Mouse (Mus musculus) midbrain, postnatal 0 days (tissue): ENCODE measurements around the gene Zfp618. TPM values are rescaled to one million over a fixed set of nuclear protein-coding genes. Genes with fewer than 3 reads are reported as not detected.

Source experiments
- ATAC-seq: fragments of 200-750 bp; cut with Nextera tagmentation; 2 replicates; pipeline ENCODE4 v1.8.0; 2017; ENCODE audit warnings: moderate number of reproducible peaks, mild to moderate bottlenecking, moderate TSS enrichment, moderate library complexity; ENCODE audit not compliant: low FRiP score
- DNase-seq: peaks from one replicate; pipeline ENCODE4 v3.0.0-alpha.2; 2015; ENCODE audit warnings: low spot score
- H3K27ac ChIP-seq: fragments of 300-500 bp; sonication (generic); 2 replicates; pipeline ENCODE4 v1.5.1; 2014; ENCODE audit warnings: low read depth, mild to moderate bottlenecking, low read length, mixed read lengths
- H3K27me3 ChIP-seq: fragments of 300-500 bp; sonication (generic); 2 replicates; pipeline ENCODE4 v1.6.1; 2014; ENCODE audit warnings: low read length, control low read depth, mixed read lengths; ENCODE audit not compliant: insufficient read depth
- H3K36me3 ChIP-seq: fragments of 300-500 bp; sonication (generic); 2 replicates; pipeline ENCODE4 v1.6.1; 2014; ENCODE audit warnings: low read length, control low read depth, mixed read lengths; ENCODE audit not compliant: insufficient read depth
- H3K4me1 ChIP-seq: fragments of 300-500 bp; sonication (generic); 2 replicates; pipeline ENCODE4 v1.6.1; 2014; ENCODE audit warnings: mild to moderate bottlenecking, control low read depth, antibody characterized with exemption, low read length, mixed read lengths; ENCODE audit not compliant: insufficient read depth
- H3K4me2 ChIP-seq: fragments of 300-500 bp; sonication (generic); 2 replicates; pipeline ENCODE4 v1.6.1; 2014; ENCODE audit warnings: low read depth, mild to moderate bottlenecking, low read length, mixed read lengths; ENCODE audit not compliant: poor library complexity, severe bottlenecking
- H3K4me3 ChIP-seq: fragments of 300-500 bp; sonication (generic); 2 replicates; pipeline ENCODE4 v1.5.1; 2014; ENCODE audit warnings: low read depth, mild to moderate bottlenecking, low read length, moderate library complexity
- H3K9ac ChIP-seq: fragments of 300-500 bp; sonication (generic); replicated peaks from 2 replicates; pipeline ENCODE4 v1.6.1; 2014; ENCODE audit warnings: mild to moderate bottlenecking, low read length, moderate library complexity, mixed read lengths; ENCODE audit not compliant: poor library complexity, severe bottlenecking
- H3K9me3 ChIP-seq: fragments of 300-500 bp; sonication (generic); 2 replicates; pipeline ENCODE4 v1.6.1; 2016; ENCODE audit warnings: low read length, control low read depth
- CTCF ChIP-seq: IDR thresholded peaks from 2 replicates; pipeline ENCODE4 v1.5.1; 2016; ENCODE audit warnings: antibody characterized with exemption, mild to moderate bottlenecking
- WGBS: fragments of 180-500 bp; shearing (Covaris S2); extraction: QIAGEN DNeasy Blood & Tissue Kit; methylation state at CpG from one replicate; pipeline ENCODE4 v1.1.7; 2014; 5-methylcytosine and 5-hydroxymethylcytosine counted together
- polyA plus RNA-seq: library from polyadenylated mRNA; unstranded; fragments of >200 nt; fragmentation: Nextera tagmentation; extraction: Ambion mirVana; gene quantifications from 2 replicates; pipeline ENCODE4 v1.2.1, GENCODE M21; 2015
- total RNA-seq: library from RNA; depleted of rRNA; stranded (reverse); fragments of >200 nt; gene quantifications from 2 replicates; pipeline ENCODE4 v1.2.3, GENCODE M21; 2014

The Zfp618 gene
- total and polyA plus RNA-seq, 2 experiments from 2014 or later: 18.2 to 32.4 TPM

DNA sequence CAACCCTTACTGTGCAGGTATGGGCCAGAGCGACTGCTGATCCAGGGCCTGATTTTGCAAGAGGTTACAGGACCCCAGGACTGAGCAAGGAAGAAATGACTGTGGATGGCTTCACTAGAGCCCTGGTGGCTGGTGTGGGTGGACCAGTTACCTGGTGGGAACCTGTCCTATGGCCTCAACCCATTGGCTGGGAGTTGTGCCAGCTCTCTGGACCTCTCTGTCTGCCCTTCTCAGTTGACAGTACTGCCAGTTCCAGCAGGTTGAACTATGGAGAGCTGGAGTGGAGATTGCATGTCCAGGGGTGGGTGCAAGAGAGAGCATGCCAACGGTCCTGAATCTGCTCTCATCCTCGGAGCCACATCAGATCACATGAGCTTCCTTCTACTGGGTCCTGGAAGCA lies 60.9 kb downstream of the Zfp618 start:
- no peaks in the 10 kb centered on the region for H3K9me3 ChIP-seq
- no peaks in the 10 kb centered on the region for H3K4me1 ChIP-seq
- H3K36me3 ChIP-seq: no peaks in the 10 kb centered on the region
- ATAC-seq: no peak
- no peak overlapping the region for H3K4me3 ChIP-seq
- TF ChIP-seq CTCF: no peak
- no peak overlapping the region for H3K9ac ChIP-seq
- H3K27me3 ChIP-seq: no peaks in the 10 kb centered on the region
- no peak for DNase-seq
- no peak overlapping the region for H3K4me2 ChIP-seq
- WGBS: 82% methylated on average over 3 of the region's 3 CpGs
- no peak overlapping the region for H3K27ac ChIP-seq

- H3K36me3 ChIP-seq: no peaks in the 10 kb centered on the region
- DNase-seq (no peak), ATAC-seq (no peak)
- H3K27ac ChIP-seq: no peak overlapping the region
- no peak overlapping the region for H3K9ac ChIP-seq
- TF ChIP-seq CTCF: no peak
- no peaks in the 10 kb centered on the region for H3K4me1 ChIP-seq
- no peak overlapping the region for H3K4me2 ChIP-seq
- H3K27me3 ChIP-seq: no peaks in the 10 kb centered on the region
- no peaks in the 10 kb centered on the region for H3K9me3 ChIP-seq
- no peak overlapping the region for H3K4me3 ChIP-seq
These were observed 62.1 kb downstream of the Zfp618 start for GRCm38 (mm10) chr4:63027451-63027850.

- no peak overlapping the region for H3K4me3 ChIP-seq
- ATAC-seq (no peak), DNase-seq (no peak)
- no peaks in the 10 kb centered on the region for H3K9me3 ChIP-seq
- H3K27me3 ChIP-seq: no peaks in the 10 kb centered on the region
- TF ChIP-seq CTCF: no peak
- no peaks in the 10 kb centered on the region for H3K36me3 ChIP-seq
- H3K9ac ChIP-seq: no peak overlapping the region
- peaks cover 6% of the 10 kb centered on the region; the same call in 1 of the 2 replicates for H3K4me1 ChIP-seq
- no peak overlapping the region for H3K27ac ChIP-seq
- H3K4me2 ChIP-seq: no peak overlapping the region
- WGBS: 38% methylated on average over 5 of the region's 5 CpGs
These were observed 64.8 kb downstream of the Zfp618 start for GRCm38 (mm10) chr4:63030157-63030556.

- ATAC-seq (no peak), DNase-seq (no peak)
- TF ChIP-seq CTCF: no peak
- Histone ChIP-seq H3K4me2 (no peak overlapping the region), H3K4me3 (no peak overlapping the region), H3K27me3 (no peaks in the 10 kb centered on the region), H3K9me3 (no peaks in the 10 kb centered on the region), H3K36me3 (no peaks in the 10 kb centered on the region), H3K4me1 (peaks cover 6% of the 10 kb centered on the region; the same call in 1 of the 2 replicates), H3K27ac (no peak overlapping the region), H3K9ac (no peak overlapping the region)
- 44% methylated on average over 4 of the region's 4 CpGs for WGBS
These were observed 65.9 kb downstream of the Zfp618 start for GRCm38 (mm10) chr4:63031240-63031639.

GRCm38 (mm10) chr4:63032581-63033006 lies 67.2 kb downstream of the Zfp618 start:
- no peak overlapping the region for H3K27ac ChIP-seq
- H3K4me1 ChIP-seq: peaks cover 6% of the 10 kb centered on the region; the same call in 1 of the 2 replicates
- no peak for TF ChIP-seq CTCF

DNA sequence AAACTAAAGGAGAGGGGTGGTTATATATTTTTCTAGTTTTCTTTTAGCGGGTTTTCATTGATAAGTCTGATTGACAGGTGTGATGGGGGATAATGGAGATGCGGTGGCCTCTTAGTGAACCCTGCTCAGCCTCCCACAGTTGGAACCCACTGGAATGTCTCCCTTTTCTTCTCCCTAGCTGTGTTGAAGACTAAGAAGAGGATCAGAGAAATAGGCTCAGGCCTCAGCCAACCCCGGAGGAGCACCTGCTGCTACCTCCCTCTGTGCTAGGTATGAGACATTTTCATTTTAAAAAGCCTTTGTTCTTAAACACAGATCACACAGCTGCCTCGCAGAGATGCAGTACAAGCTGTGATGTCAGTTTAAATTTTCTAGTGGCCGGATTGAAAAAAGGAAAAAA lies 68.4 kb downstream of the Zfp618 start:
- Histone ChIP-seq H3K4me3 (no peak overlapping the region), H3K27me3 (no peaks in the 10 kb centered on the region), H3K4me1 (peaks cover 6% of the 10 kb centered on the region; the same call in 1 of the 2 replicates), H3K9ac (no peak overlapping the region), H3K36me3 (no peaks in the 10 kb centered on the region), H3K9me3 (no peaks in the 10 kb centered on the region), H3K27ac (no peak overlapping the region), H3K4me2 (no peak overlapping the region)
- no peak for ATAC-seq
- no peak for TF ChIP-seq CTCF
- no peak for DNase-seq
- 16% methylated on average over 5 of the region's 5 CpGs for WGBS

More at GRCm38 (mm10) chr4:63032581-63033006, 67.2 kb downstream of the Zfp618 start:
- Histone ChIP-seq H3K4me2 (no peak overlapping the region), H3K4me3 (no peak overlapping the region), H3K9me3 (no peaks in the 10 kb centered on the region), H3K27me3 (no peaks in the 10 kb centered on the region), H3K9ac (no peak overlapping the region), H3K36me3 (no peaks in the 10 kb centered on the region)
- 71% methylated on average over 9 of the region's 9 CpGs for WGBS
- no peak for DNase-seq
- no peak for ATAC-seq
